Mouse (Mus musculus): Measurements from ENCODE around the gene Lalba. TPM values are rescaled to one million over a fixed set of nuclear protein-coding genes. Genes with fewer than 3 reads are reported as not detected.
"Not testable (repeated sequence)": the region's sequence is repeated elsewhere in the genome, so short reads cannot be mapped to it uniquely, and the experiment has no call there.

The Lalba gene
- not detected in 2 replicates for polyA plus RNA-seq (2015; fragmentation: Nextera tagmentation; extraction: Ambion mirVana)

GRCm38 (mm10) chr15:98482701-98483100, at the start of gene Lalba:
Gene Lalba, minus strand, starts transcription at chr15:98482721.
- Histone ChIP-seq H3K27ac (ENCODE audit: low read length) (no peak within 1 kb of the TSS), H3K9ac (replicated peaks; ENCODE audit: low read depth, low read length) (no peak within 1 kb of the TSS)

GRCm38 (mm10) chr15:98532281-98532680, 49.8 kb upstream of the Lalba start:
- Histone ChIP-seq H3K9ac (replicated peaks; ENCODE audit: low read depth, low read length) (peak overlapping the region; percentile 94), H3K9me3 (ENCODE audit: control insufficient read depth, low read length) (no peaks in the 10 kb centered on the region), H3K4me1 (replicated peaks; ENCODE audit: control insufficient read depth, insufficient read depth, low read length) (peaks cover 9% of the 10 kb centered on the region), H3K27ac (ENCODE audit: low read length) (no peak overlapping the region), H3K36me3 (ENCODE audit: control insufficient read depth, insufficient read depth) (peaks cover 21% of the 10 kb centered on the region), H3K4me3 (replicated peaks; ENCODE audit: low read length) (peak overlapping the region; percentile 79), H3K27me3 (replicated peaks; ENCODE audit: control insufficient read depth, insufficient read depth, low read length) (no peaks in the 10 kb centered on the region), H3K4me2 (ENCODE audit: low read length) (peak overlapping the region; percentile 68)
- WGBS: 27% methylated on average over 5 of the region's 5 CpGs
- ATAC-seq: no peak

More at GRCm38 (mm10) chr15:98482701-98483100, at the start of gene Lalba:
- H3K27me3 ChIP-seq (replicated peaks; ENCODE audit: control insufficient read depth, insufficient read depth, low read length): no peaks in the 10 kb centered on the region
- H3K4me1 ChIP-seq (replicated peaks; ENCODE audit: control insufficient read depth, insufficient read depth, low read length): no peaks in the 10 kb centered on the region
- 59% methylated on average over 3 of the region's 3 CpGs for WGBS
- H3K4me2 ChIP-seq (ENCODE audit: low read length): no peak within 1 kb of the TSS
- no peaks in the 10 kb centered on the region for H3K9me3 ChIP-seq (ENCODE audit: control insufficient read depth, low read length)
- no peak within 1 kb of the TSS for H3K4me3 ChIP-seq (replicated peaks; ENCODE audit: low read length)
- ATAC-seq: no peak
- no peaks in the 10 kb centered on the region for H3K36me3 ChIP-seq (ENCODE audit: control insufficient read depth, insufficient read depth)

GRCm38 (mm10) chr15:98528066-98528563, 45.6 kb upstream of the Lalba start:
- no peak for ATAC-seq
- Histone ChIP-seq H3K4me1 (replicated peaks; ENCODE audit: control insufficient read depth, insufficient read depth, low read length) (peaks cover 9% of the 10 kb centered on the region), H3K9me3 (ENCODE audit: control insufficient read depth, low read length) (no peaks in the 10 kb centered on the region), H3K4me2 (ENCODE audit: low read length) (no peak overlapping the region), H3K27ac (ENCODE audit: low read length) (no peak overlapping the region), H3K9ac (replicated peaks; ENCODE audit: low read depth, low read length) (no peak overlapping the region), H3K36me3 (ENCODE audit: control insufficient read depth, insufficient read depth) (peaks cover 36% of the 10 kb centered on the region), H3K27me3 (replicated peaks; ENCODE audit: control insufficient read depth, insufficient read depth, low read length) (no peaks in the 10 kb centered on the region), H3K4me3 (replicated peaks; ENCODE audit: low read length) (no peak overlapping the region)
- 88% methylated on average over 5 of the region's 5 CpGs for WGBS

- 93% methylated on average over 5 of the region's 5 CpGs for WGBS
- Histone ChIP-seq H3K36me3 (ENCODE audit: control insufficient read depth, insufficient read depth) (peaks cover 45% of the 10 kb centered on the region), H3K27ac (ENCODE audit: low read length) (no peak overlapping the region)
Measured at GRCm38 (mm10) chr15:98527056-98527771, 44.7 kb upstream of the Lalba start.

GRCm38 (mm10) chr15:98526057-98526456, 43.5 kb upstream of the Lalba start:
- peaks cover 49% of the 10 kb centered on the region for H3K36me3 ChIP-seq (ENCODE audit: control insufficient read depth, insufficient read depth)
- no peak for ATAC-seq
- H3K4me2 ChIP-seq (ENCODE audit: low read length): no peak overlapping the region
- H3K9ac ChIP-seq (replicated peaks; ENCODE audit: low read depth, low read length): no peak overlapping the region
- 55% methylated on average over 5 of the region's 5 CpGs for WGBS
- no peaks in the 10 kb centered on the region for H3K4me1 ChIP-seq (replicated peaks; ENCODE audit: control insufficient read depth, insufficient read depth, low read length)
- no peaks in the 10 kb centered on the region for H3K9me3 ChIP-seq (ENCODE audit: control insufficient read depth, low read length)
- H3K27ac ChIP-seq (ENCODE audit: low read length): no peak overlapping the region
- H3K4me3 ChIP-seq (replicated peaks; ENCODE audit: low read length): no peak overlapping the region
- no peaks in the 10 kb centered on the region for H3K27me3 ChIP-seq (replicated peaks; ENCODE audit: control insufficient read depth, insufficient read depth, low read length)

More at GRCm38 (mm10) chr15:98527056-98527771, 44.7 kb upstream of the Lalba start:
- Histone ChIP-seq H3K4me3 (replicated peaks; ENCODE audit: low read length) (no peak overlapping the region), H3K4me2 (ENCODE audit: low read length) (no peak overlapping the region), H3K9ac (replicated peaks; ENCODE audit: low read depth, low read length) (no peak overlapping the region), H3K27me3 (replicated peaks; ENCODE audit: control insufficient read depth, insufficient read depth, low read length) (no peaks in the 10 kb centered on the region), H3K4me1 (replicated peaks; ENCODE audit: control insufficient read depth, insufficient read depth, low read length) (peaks cover 1% of the 10 kb centered on the region), H3K9me3 (ENCODE audit: control insufficient read depth, low read length) (no peaks in the 10 kb centered on the region)
- no peak for ATAC-seq

- peaks cover 40% of the 10 kb centered on the region for H3K36me3 ChIP-seq (ENCODE audit: control insufficient read depth, insufficient read depth)
- H3K27me3 ChIP-seq (replicated peaks; ENCODE audit: control insufficient read depth, insufficient read depth, low read length): no peaks in the 10 kb centered on the region
- WGBS: 87% methylated on average over 3 of the region's 3 CpGs
- no peaks in the 10 kb centered on the region for H3K9me3 ChIP-seq (ENCODE audit: control insufficient read depth, low read length)
- H3K4me2 ChIP-seq (ENCODE audit: low read length): no peak overlapping the region
- H3K27ac ChIP-seq (ENCODE audit: low read length): no peak overlapping the region
- no peak overlapping the region for H3K4me3 ChIP-seq (replicated peaks; ENCODE audit: low read length)
- no peaks in the 10 kb centered on the region for H3K4me1 ChIP-seq (replicated peaks; ENCODE audit: control insufficient read depth, insufficient read depth, low read length)
- no peak for ATAC-seq
- no peak overlapping the region for H3K9ac ChIP-seq (replicated peaks; ENCODE audit: low read depth, low read length)
Measured at GRCm38 (mm10) chr15:98521245-98521644, 38.7 kb upstream of the Lalba start.

- no peak overlapping the region for H3K4me3 ChIP-seq (replicated peaks; ENCODE audit: low read length)
- H3K27ac ChIP-seq (ENCODE audit: low read length): no peak overlapping the region
- ATAC-seq: no peak
- H3K9me3 ChIP-seq (ENCODE audit: control insufficient read depth, low read length): no peaks in the 10 kb centered on the region
- WGBS: 69% methylated on average over 16 of the region's 16 CpGs
- peaks cover 24% of the 10 kb centered on the region for H3K36me3 ChIP-seq (ENCODE audit: control insufficient read depth, insufficient read depth)
- H3K27me3 ChIP-seq (replicated peaks; ENCODE audit: control insufficient read depth, insufficient read depth, low read length): no peaks in the 10 kb centered on the region
- H3K4me1 ChIP-seq (replicated peaks; ENCODE audit: control insufficient read depth, insufficient read depth, low read length): no peaks in the 10 kb centered on the region
- H3K4me2 ChIP-seq (ENCODE audit: low read length): no peak overlapping the region
- H3K9ac ChIP-seq (replicated peaks; ENCODE audit: low read depth, low read length): no peak overlapping the region
Measured at GRCm38 (mm10) chr15:98517380-98518355, 35.1 kb upstream of the Lalba start.

GRCm38 (mm10) chr15:98514845-98515244, 32.3 kb upstream of the Lalba start:
- H3K4me2 ChIP-seq (ENCODE audit: low read length); H3K9me3 ChIP-seq (ENCODE audit: control insufficient read depth, low read length); H3K36me3 ChIP-seq (ENCODE audit: control insufficient read depth, insufficient read depth); ATAC-seq; H3K9ac ChIP-seq (replicated peaks; ENCODE audit: low read depth, low read length); H3K27me3 ChIP-seq (replicated peaks; ENCODE audit: control insufficient read depth, insufficient read depth, low read length); H3K4me3 ChIP-seq (replicated peaks; ENCODE audit: low read length); H3K27ac ChIP-seq (ENCODE audit: low read length); H3K4me1 ChIP-seq (replicated peaks; ENCODE audit: control insufficient read depth, insufficient read depth, low read length): not testable (repeated sequence)
- WGBS: 83% methylated on average over 2 of the region's 2 CpGs

- no peak overlapping the region for H3K4me2 ChIP-seq (ENCODE audit: low read length)
- no peak overlapping the region for H3K9ac ChIP-seq (replicated peaks; ENCODE audit: low read depth, low read length)
- peaks cover 4% of the 10 kb centered on the region; the same call in 1 of the 2 replicates for H3K4me1 ChIP-seq (replicated peaks; ENCODE audit: control insufficient read depth, insufficient read depth, low read length)
- H3K27ac ChIP-seq (ENCODE audit: low read length): no peak overlapping the region
- 84% methylated on average over 8 of the region's 8 CpGs for WGBS
- H3K9me3 ChIP-seq (ENCODE audit: control insufficient read depth, low read length): no peaks in the 10 kb centered on the region
- peaks cover 5% of the 10 kb centered on the region; the same call in 1 of the 2 replicates for H3K36me3 ChIP-seq (ENCODE audit: control insufficient read depth, insufficient read depth)
- no peak for ATAC-seq
- H3K27me3 ChIP-seq (replicated peaks; ENCODE audit: control insufficient read depth, insufficient read depth, low read length): no peaks in the 10 kb centered on the region
- H3K4me3 ChIP-seq (replicated peaks; ENCODE audit: low read length): no peak overlapping the region
Measured at GRCm38 (mm10) chr15:98514146-98514545, 31.6 kb upstream of the Lalba start.
